Mouse (Mus musculus): Measurements from ENCODE around the gene Adk.

DNA sequence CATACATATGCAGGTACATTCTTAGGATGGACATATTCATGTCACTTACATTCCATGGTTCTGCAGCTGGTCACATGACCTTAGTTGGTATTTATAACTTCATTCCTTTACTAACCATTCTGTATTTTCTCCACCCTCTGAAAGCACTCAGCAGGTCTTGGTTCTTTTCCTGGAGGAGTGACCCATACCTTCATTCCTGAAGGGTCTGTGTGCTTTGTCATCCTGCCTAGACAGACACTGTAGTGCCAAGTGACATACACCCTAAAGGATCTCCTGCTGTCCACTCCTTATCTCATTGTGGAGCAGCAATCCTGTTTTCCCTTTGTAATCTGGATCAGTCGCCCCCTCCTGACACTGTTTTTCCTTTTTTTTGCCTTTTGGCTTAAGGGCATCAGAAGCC lies 30.4 kb downstream of the Adk start:
- TF ChIP-seq ZC3H11A (IDR thresholded peaks at IDR 0.05; ENCODE audit: borderline replicate concordance, low read depth, low read length) (no peak), CHD2 (IDR thresholded peaks at IDR 0.05; ENCODE audit: low read depth, low read length) (no peak), MAFK (IDR thresholded peaks at IDR 0.05; ENCODE audit: insufficient read depth, low read depth, low read length) (no peak), ZNF384 (IDR thresholded peaks at IDR 0.05; ENCODE audit: low read depth, low read length) (no peak), HCFC1 (IDR thresholded peaks at IDR 0.05; ENCODE audit: borderline replicate concordance, insufficient read depth, low read length) (no peak)
